Mouse (Mus musculus): ENCODE measurements around the gene Prg4. TPM values are rescaled to one million over a fixed set of nuclear protein-coding genes. Genes with fewer than 3 reads are reported as not detected.

Prg4 gene
- polyA plus RNA-seq (2017; shearing (Covaris generic)), result 10.9 TPM

DNA sequence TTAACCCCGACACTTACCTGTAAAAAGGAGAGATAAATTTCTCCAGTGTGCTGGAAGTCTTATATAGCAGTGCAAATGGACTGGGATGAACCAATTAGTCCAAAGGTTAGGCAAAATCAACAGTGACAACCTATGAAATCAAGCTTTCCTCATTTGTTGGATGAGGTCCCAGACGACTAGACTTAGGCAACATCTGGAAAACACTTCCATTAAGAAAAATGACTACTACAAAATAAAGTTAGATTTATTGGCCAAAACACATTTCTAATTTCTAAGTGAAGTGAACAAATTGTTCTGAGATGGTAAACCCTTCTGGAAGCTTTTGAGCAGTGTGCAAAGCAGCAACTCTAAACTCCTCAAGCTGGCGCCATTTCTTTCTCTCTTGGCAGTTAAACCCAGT, at the start of gene Prg4:
Gene Prg4, minus strand, starts transcription at position 34 of the 400 bp plus-strand sequence.

Other genes starting within 250 kb of the Prg4 start
- 0.20 TPM for gene Pdc, start 146.7 kb downstream of the Prg4 start, polyA plus RNA-seq (2017; shearing (Covaris generic))
- gene Tpr, start 73.3 kb downstream of the Prg4 start, polyA plus RNA-seq (2017; shearing (Covaris generic)), result 495 TPM
- 18.5 TPM for gene Odr4, start 73.1 kb downstream of the Prg4 start, polyA plus RNA-seq (2017; shearing (Covaris generic))

Data from naive thymus-derived CD4-positive, alpha-beta T cell, adult 5 months (primary cell).